Mouse (Mus musculus) hindbrain, embryonic 12.5 days (tissue): ENCODE measurements around the gene Ankfy1. TPM values are rescaled to one million over a fixed set of nuclear protein-coding genes. Genes with fewer than 3 reads are reported as not detected.
"Not testable (repeated sequence)": the region's sequence is repeated elsewhere in the genome, so short reads cannot be mapped to it uniquely, and the experiment has no call there.

ENCODE experiments used
- ATAC-seq: fragments of 200-750 bp; cut with Nextera tagmentation; 2 replicates; pipeline ENCODE4 v1.8.0; 2017; ENCODE audit warnings: moderate TSS enrichment; ENCODE audit not compliant: low FRiP score
- H3K27ac ChIP-seq: fragments of 300-500 bp; sonication (generic); 2 replicates; pipeline ENCODE4 v1.5.1; 2016; ENCODE audit warnings: mild to moderate bottlenecking
- H3K27me3 ChIP-seq: fragments of 300-500 bp; sonication (generic); 2 replicates; pipeline ENCODE4 v1.6.1; 2016; ENCODE audit warnings: mild to moderate bottlenecking
- H3K36me3 ChIP-seq: fragments of 300-500 bp; sonication (generic); 2 replicates; pipeline ENCODE4 v1.6.1; 2016; ENCODE audit warnings: mild to moderate bottlenecking
- H3K4me1 ChIP-seq: fragments of 300-500 bp; sonication (generic); 2 replicates; pipeline ENCODE4 v1.6.1; 2016
- H3K4me2 ChIP-seq: fragments of 300-500 bp; sonication (generic); replicated peaks from 2 replicates; pipeline ENCODE4 v1.6.1; 2016; ENCODE audit warnings: mild to moderate bottlenecking
- H3K4me3 ChIP-seq: fragments of 300-500 bp; sonication (generic); 2 replicates; pipeline ENCODE4 v1.5.1; 2016; ENCODE audit warnings: mild to moderate bottlenecking
- H3K9ac ChIP-seq: fragments of 300-500 bp; sonication (generic); 2 replicates; pipeline ENCODE4 v1.6.1; 2016; ENCODE audit warnings: mild to moderate bottlenecking, moderate library complexity
- H3K9me3 ChIP-seq: fragments of 300-500 bp; sonication (generic); replicated peaks from 2 replicates; pipeline ENCODE4 v1.6.1; 2016; ENCODE audit warnings: mild to moderate bottlenecking
- WGBS: fragments of 180-500 bp; shearing (Covaris S2); methylation state at CpG from one replicate; pipeline ENCODE4 v1.1.7; 2016; 5-methylcytosine and 5-hydroxymethylcytosine counted together
- polyA plus RNA-seq: library from polyadenylated mRNA; unstranded; fragments of >200 nt; fragmentation: Nextera tagmentation; extraction: Ambion mirVana; gene quantifications from 2 replicates; pipeline ENCODE4 v1.2.1, GENCODE M21; 2016

Gene Ankfy1
- polyA plus RNA-seq, 1 experiment from 2014 or later, result 35.0 TPM

DNA sequence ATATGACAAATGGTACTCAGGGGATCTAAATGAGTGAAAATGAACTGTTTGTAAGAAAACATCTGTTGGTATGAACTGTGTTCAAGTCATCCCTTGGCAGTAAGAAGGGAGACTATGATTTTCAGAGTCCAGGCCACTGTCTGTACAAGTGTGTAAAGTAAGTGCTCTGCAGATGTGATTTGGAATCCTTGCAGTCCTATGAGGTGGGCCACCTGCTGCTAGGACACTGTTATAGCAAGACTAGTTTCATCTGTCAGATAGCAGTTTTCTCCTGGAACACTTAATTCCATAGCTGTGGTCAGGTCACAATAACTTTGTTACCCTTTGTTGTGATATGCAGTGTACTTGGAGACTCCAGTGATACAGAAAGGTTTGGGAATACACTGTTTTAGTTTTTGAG, 36.2 kb downstream of the Ankfy1 start:
- Histone ChIP-seq H3K4me2 (no peak overlapping the region), H3K27me3 (no peaks in the 10 kb centered on the region), H3K36me3 (peaks cover 38% of the 10 kb centered on the region), H3K4me1 (no peaks in the 10 kb centered on the region), H3K4me3 (no peak overlapping the region), H3K9ac (no peak overlapping the region), H3K9me3 (no peaks in the 10 kb centered on the region), H3K27ac (no peak overlapping the region)
- ATAC-seq, result no peak

GRCm38 (mm10) chr11:72733736-72734135, 43.9 kb downstream of the Ankfy1 start:
- peaks cover 53% of the 10 kb centered on the region for H3K36me3 ChIP-seq
- ATAC-seq, result no peak
- WGBS, result 94% methylated on average over 3 of the region's 3 CpGs

GRCm38 (mm10) chr11:72734840-72735518, 45.2 kb downstream of the Ankfy1 start:
- Histone ChIP-seq H3K27me3 (no peaks in the 10 kb centered on the region), H3K9me3 (no peaks in the 10 kb centered on the region), H3K4me2 (no peak overlapping the region), H3K27ac (no peak overlapping the region), H3K36me3 (peaks cover 56% of the 10 kb centered on the region), H3K4me1 (no peaks in the 10 kb centered on the region; the same call in 1 of the 2 replicates), H3K9ac (no peak overlapping the region), H3K4me3 (no peak overlapping the region)
- 84% methylated on average over 4 of the region's 4 CpGs for WGBS
- no peak for ATAC-seq

More at GRCm38 (mm10) chr11:72733736-72734135, 43.9 kb downstream of the Ankfy1 start:
- no peak overlapping the region for H3K9ac ChIP-seq
- H3K4me1 ChIP-seq, result no peaks in the 10 kb centered on the region; the same call in 1 of the 2 replicates
- H3K27ac ChIP-seq, result no peak overlapping the region
- no peaks in the 10 kb centered on the region for H3K27me3 ChIP-seq
- H3K9me3 ChIP-seq, result no peaks in the 10 kb centered on the region
- H3K4me3 ChIP-seq, result no peak overlapping the region
- H3K4me2 ChIP-seq, result no peak overlapping the region

- Histone ChIP-seq H3K27ac (no peak overlapping the region), H3K4me2 (no peak overlapping the region), H3K4me1 (no peaks in the 10 kb centered on the region; the same call in 1 of the 2 replicates), H3K4me3 (no peak overlapping the region), H3K36me3 (peaks cover 56% of the 10 kb centered on the region), H3K27me3 (no peaks in the 10 kb centered on the region), H3K9ac (no peak overlapping the region), H3K9me3 (no peaks in the 10 kb centered on the region)
- 68% methylated on average over 2 of the region's 2 CpGs for WGBS
- no peak for ATAC-seq
These were observed 45.7 kb downstream of the Ankfy1 start for GRCm38 (mm10) chr11:72735519-72735860.

DNA sequence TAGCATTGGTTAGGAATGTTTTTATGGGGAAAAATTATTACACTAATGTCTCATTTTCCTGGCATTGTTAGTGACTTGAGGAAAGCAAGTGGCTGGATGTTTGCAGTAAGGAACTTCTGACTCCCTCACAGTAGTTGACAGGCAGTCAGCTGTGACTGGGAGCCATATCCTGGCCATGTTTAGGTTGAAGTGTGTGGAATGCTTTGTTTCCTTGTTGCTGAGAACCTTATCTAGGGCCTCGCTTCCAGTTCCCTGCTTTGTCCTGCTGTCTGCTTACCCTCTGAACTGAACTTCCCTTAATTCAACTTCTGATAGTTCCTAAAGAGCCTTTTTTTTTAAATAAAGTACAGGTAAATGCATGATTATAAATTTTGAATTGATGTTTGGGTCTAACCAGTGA, 46.5 kb downstream of the Ankfy1 start:
- 54% methylated on average over 1 of the region's 1 CpGs for WGBS
- Histone ChIP-seq H3K27ac (no peak overlapping the region), H3K9ac (no peak overlapping the region), H3K27me3 (no peaks in the 10 kb centered on the region), H3K4me1 (no peaks in the 10 kb centered on the region; the same call in 1 of the 2 replicates), H3K4me3 (no peak overlapping the region), H3K36me3 (peaks cover 52% of the 10 kb centered on the region), H3K9me3 (no peaks in the 10 kb centered on the region), H3K4me2 (no peak overlapping the region)
- no peak for ATAC-seq

- not testable (repeated sequence) for H3K9me3 ChIP-seq, H3K9ac ChIP-seq, H3K4me2 ChIP-seq, ATAC-seq, H3K27ac ChIP-seq, H3K27me3 ChIP-seq, H3K4me3 ChIP-seq, H3K4me1 ChIP-seq
- H3K36me3 ChIP-seq, result peaks cover 44% of the 10 kb centered on the region
- 94% methylated on average over 5 of the region's 5 CpGs for WGBS
These were observed 47.7 kb downstream of the Ankfy1 start for GRCm38 (mm10) chr11:72737517-72737916.

GRCm38 (mm10) chr11:72739048-72739447, 49.2 kb downstream of the Ankfy1 start:
- no peak for ATAC-seq
- H3K27ac ChIP-seq, result no peak overlapping the region
- no peak overlapping the region for H3K9ac ChIP-seq
- H3K36me3 ChIP-seq, result peaks cover 40% of the 10 kb centered on the region
- no peaks in the 10 kb centered on the region; the same call in 1 of the 2 replicates for H3K4me1 ChIP-seq
- 86% methylated on average over 1 of the region's 1 CpGs for WGBS
- no peak overlapping the region for H3K4me2 ChIP-seq
- H3K4me3 ChIP-seq, result no peak overlapping the region
- H3K9me3 ChIP-seq, result no peaks in the 10 kb centered on the region
- H3K27me3 ChIP-seq, result no peaks in the 10 kb centered on the region

DNA sequence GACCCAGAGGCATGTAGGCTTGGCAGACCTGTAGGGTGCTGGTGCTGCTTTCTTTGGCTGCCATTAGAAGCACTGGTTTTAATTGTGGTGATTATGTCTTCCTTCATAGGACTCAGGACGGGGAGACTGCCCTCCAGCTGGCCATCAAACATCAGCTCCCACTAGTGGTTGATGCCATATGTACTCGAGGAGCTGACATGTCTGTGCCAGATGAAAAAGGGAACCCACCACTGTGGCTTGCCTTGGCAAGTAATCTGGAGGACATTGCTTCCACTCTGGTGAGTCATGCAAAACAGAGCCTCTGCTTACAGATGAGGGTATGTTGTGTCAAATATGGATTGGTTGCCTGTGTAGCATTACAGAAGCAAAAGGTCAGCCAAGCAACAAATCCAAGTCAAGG, 62.1 kb downstream of the Ankfy1 start:
- Histone ChIP-seq H3K9me3 (no peaks in the 10 kb centered on the region), H3K4me1 (no peaks in the 10 kb centered on the region), H3K4me2 (no peak overlapping the region), H3K9ac (no peak overlapping the region), H3K27ac (no peak overlapping the region), H3K4me3 (no peak overlapping the region), H3K27me3 (no peaks in the 10 kb centered on the region), H3K36me3 (peaks cover 92% of the 10 kb centered on the region)
- 52% methylated on average over 2 of the region's 2 CpGs for WGBS
- ATAC-seq, result no peak

- no peaks in the 10 kb centered on the region for H3K9me3 ChIP-seq
These were observed 68.5 kb downstream of the Ankfy1 start for GRCm38 (mm10) chr11:72758316-72758715.

GRCm38 (mm10) chr11:72759581-72759980, 69.8 kb downstream of the Ankfy1 start:
- Histone ChIP-seq H3K27me3 (no peaks in the 10 kb centered on the region), H3K27ac (no peak overlapping the region), H3K4me1 (no peaks in the 10 kb centered on the region), H3K9me3 (no peaks in the 10 kb centered on the region), H3K4me3 (no peak overlapping the region), H3K4me2 (no peak overlapping the region), H3K9ac (no peak overlapping the region), H3K36me3 (peaks cover 92% of the 10 kb centered on the region)
- WGBS, result 94% methylated on average over 6 of the region's 6 CpGs
- no peak for ATAC-seq

More at GRCm38 (mm10) chr11:72758316-72758715, 68.5 kb downstream of the Ankfy1 start:
- Histone ChIP-seq H3K4me3 (no peak overlapping the region), H3K27me3 (no peaks in the 10 kb centered on the region), H3K27ac (no peak overlapping the region), H3K36me3 (peaks cover 93% of the 10 kb centered on the region), H3K4me1 (no peaks in the 10 kb centered on the region), H3K9ac (no peak overlapping the region), H3K4me2 (no peak overlapping the region)
- WGBS, result 92% methylated on average over 5 of the region's 5 CpGs
- ATAC-seq, result no peak

- Histone ChIP-seq H3K4me3 (no peak overlapping the region), H3K36me3 (peaks cover 83% of the 10 kb centered on the region), H3K4me1 (no peaks in the 10 kb centered on the region), H3K9me3 (no peaks in the 10 kb centered on the region), H3K27ac (no peak overlapping the region), H3K9ac (no peak overlapping the region), H3K27me3 (no peaks in the 10 kb centered on the region), H3K4me2 (no peak overlapping the region)
- WGBS, result 86% methylated on average over 1 of the region's 1 CpGs
- no peak for ATAC-seq
These were observed 71.0 kb downstream of the Ankfy1 start for GRCm38 (mm10) chr11:72760781-72761180.

DNA sequence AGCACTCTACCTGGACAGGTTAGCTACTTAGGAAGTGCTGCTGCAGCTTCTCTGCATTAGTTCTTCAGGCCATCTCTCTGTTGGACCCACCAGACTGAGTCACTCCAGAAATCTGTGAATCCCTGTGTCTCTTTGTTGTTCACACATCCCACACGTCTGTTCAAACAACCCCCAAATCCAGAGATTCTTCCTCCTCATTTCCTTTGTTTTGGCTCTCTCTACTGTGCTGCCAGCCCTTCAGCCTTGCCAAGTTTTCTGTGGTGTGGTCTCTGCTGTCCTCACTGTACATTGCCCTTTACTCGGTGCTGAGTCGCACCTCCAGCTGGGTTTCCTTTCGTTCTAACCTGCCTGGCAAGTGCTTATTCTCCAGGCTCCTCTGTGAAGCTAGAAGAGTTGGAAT, 74.5 kb downstream of the Ankfy1 start:
- H3K9me3 ChIP-seq, result no peaks in the 10 kb centered on the region
- H3K9ac ChIP-seq, result no peak overlapping the region
- no peaks in the 10 kb centered on the region for H3K4me1 ChIP-seq
- 86% methylated on average over 4 of the region's 4 CpGs for WGBS
- ATAC-seq, result no peak
- peaks cover 69% of the 10 kb centered on the region for H3K36me3 ChIP-seq
- no peaks in the 10 kb centered on the region for H3K27me3 ChIP-seq
- H3K27ac ChIP-seq, result no peak overlapping the region
- H3K4me2 ChIP-seq, result no peak overlapping the region
- no peak overlapping the region for H3K4me3 ChIP-seq

DNA sequence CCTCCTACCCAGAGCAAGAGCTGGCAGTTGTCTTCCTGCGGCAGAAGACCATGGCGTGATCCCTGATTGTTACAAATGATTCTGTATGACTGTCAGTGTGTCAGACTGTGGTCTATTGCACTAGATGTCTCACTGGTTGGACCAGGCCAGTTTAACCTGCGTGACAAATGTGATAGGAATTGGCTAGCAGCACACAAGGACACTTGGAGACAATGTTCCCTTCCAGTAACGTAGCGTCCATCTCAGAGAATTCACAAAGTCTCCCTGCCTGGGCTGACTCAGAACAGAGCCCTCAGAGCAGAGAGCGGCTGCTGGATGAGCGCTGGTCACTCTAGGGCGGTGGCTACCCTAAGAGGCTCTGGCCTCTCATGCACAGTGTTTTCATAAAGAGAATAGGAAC, 77.9 kb downstream of the Ankfy1 start:
- Histone ChIP-seq H3K4me3 (no peak overlapping the region), H3K4me2 (no peak overlapping the region), H3K4me1 (no peaks in the 10 kb centered on the region), H3K36me3 (peaks cover 42% of the 10 kb centered on the region), H3K27ac (no peak overlapping the region), H3K9ac (no peak overlapping the region), H3K27me3 (no peaks in the 10 kb centered on the region), H3K9me3 (no peaks in the 10 kb centered on the region)
- ATAC-seq, result no peak
- WGBS, result 94% methylated on average over 8 of the region's 8 CpGs
